Mouse (Mus musculus): ENCODE results near the gene Ptpa. TPM values are rescaled to one million over a fixed set of nuclear protein-coding genes. Genes with fewer than 3 reads are reported as not detected.
A peak's percentile ranks its signal among the peaks of the same experiment; 100 is the strongest.

Gene Ptpa
- total and polyA plus RNA-seq, 3 experiments: 111 to 194 (median 122) TPM

DNA sequence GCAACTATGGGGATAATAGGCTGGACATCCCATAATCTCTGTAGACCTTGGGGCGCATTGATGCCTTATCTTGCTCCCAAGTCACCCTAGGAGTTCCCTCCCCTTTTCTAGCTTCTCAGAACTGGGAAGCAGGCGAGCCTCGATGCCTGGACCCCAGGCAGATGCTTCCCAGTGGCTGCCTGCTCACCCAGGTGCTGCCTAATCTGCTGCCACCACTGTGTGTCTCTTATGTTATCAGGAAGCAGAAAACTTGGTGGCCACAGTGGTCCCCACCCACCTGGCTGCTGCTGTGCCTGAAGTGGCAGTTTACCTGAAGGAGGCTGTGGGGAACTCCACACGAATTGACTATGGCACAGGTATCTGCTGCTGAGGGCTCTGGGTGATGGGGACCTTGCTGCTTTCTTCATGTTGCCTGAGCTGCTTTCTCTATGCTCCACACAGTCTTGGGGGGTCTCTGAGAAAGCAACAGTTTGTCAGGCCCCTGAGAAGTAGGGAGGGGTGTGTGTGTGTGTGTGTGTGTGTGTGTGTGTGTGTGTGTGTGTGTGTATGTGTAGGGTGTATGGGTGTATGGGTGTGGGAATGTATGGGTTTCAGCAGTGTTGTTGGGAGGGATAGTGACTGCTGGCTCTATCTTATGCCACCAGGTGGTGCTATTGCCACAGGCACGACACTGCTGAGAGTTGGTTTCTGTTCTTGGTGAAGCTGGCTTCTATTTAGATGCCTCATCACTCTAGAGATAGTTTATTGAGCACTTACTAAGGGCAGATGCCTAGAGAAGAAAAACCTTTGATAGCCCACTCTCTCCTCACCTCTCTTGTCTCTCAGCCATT lies 19.7 kb downstream of the Ptpa start:
- DNase-seq (ENCODE audit: extremely low read depth): peak; percentile 65
- TF ChIP-seq PAX5 (IDR thresholded peaks at IDR 0.05; ENCODE audit: low read length) (no peak), IRF4 (IDR thresholded peaks at IDR 0.05; ENCODE audit: low read depth, low read length) (peak; percentile 49; the same call in 1 of the 2 replicates), SMC3 (IDR thresholded peaks at IDR 0.05; ENCODE audit: low read depth, low read length) (peak; percentile 92), MEF2A (IDR thresholded peaks at IDR 0.05; ENCODE audit: borderline replicate concordance, low read depth, low read length) (no peak), RAD21 (IDR thresholded peaks at IDR 0.05; ENCODE audit: low read depth, low read length) (peak; percentile 96), CHD1 (IDR thresholded peaks at IDR 0.05; ENCODE audit: low read depth, low read length) (no peak), MYC (IDR thresholded peaks at IDR 0.05; ENCODE audit: low read depth, low read length) (no peak), ETS1 (conservative IDR thresholded peaks at IDR 0.05; ENCODE audit: low read depth, low read length) (no peak), CTCF (conservative IDR thresholded peaks at IDR 0.05 in 1 of 2, IDR thresholded peaks at IDR 0.05 in 1 of 2; ENCODE audit: low read depth in 2 of 2, low read length in 2 of 2) (peak; percentile 89 to 94), ELF1 (IDR thresholded peaks at IDR 0.05; ENCODE audit: low read depth, low read length) (no peak), E2F4 (IDR thresholded peaks at IDR 0.05; ENCODE audit: insufficient replicate concordance, low read depth, low read length) (no peak), POLR2AphosphoS2 (IDR thresholded peaks at IDR 0.05; ENCODE audit: low read depth, low read length) (no peak), MXI1 (IDR thresholded peaks at IDR 0.05; ENCODE audit: low read depth, low read length) (no peak), ZC3H11A (IDR thresholded peaks at IDR 0.05; ENCODE audit: low read depth, low read length) (peak; percentile 60; the same call in 1 of the 2 replicates), CHD2 (IDR thresholded peaks at IDR 0.05; ENCODE audit: low read length) (no peak), MAX (IDR thresholded peaks at IDR 0.05; ENCODE audit: low read length) (no peak), SIN3A (IDR thresholded peaks at IDR 0.05; ENCODE audit: low read length) (no peak)
- Histone ChIP-seq H3K9me3 (replicated peaks; ENCODE audit: low read length) (no peaks in the 10 kb centered on the region), H3K27me3 (replicated peaks) (no peaks in the 10 kb centered on the region), H3K36me3 (replicated peaks in 1 of 2; ENCODE audit: control insufficient read depth in 1 of 2, insufficient read depth in 1 of 2, low read length in 1 of 2) (peaks cover 74 to 95% of the 10 kb centered on the region in 2 experiments), H3K9ac (ENCODE audit: insufficient read depth, low read depth) (no peak overlapping the region), H3K4me3 (replicated peaks in 1 of 3; ENCODE audit: low read depth in 2 of 3, low read length in 2 of 3, poor library complexity in 1 of 3) (no peak overlapping the region), H3K27ac (ENCODE audit: insufficient read depth, low read depth) (no peak overlapping the region), H3K4me2 (ENCODE audit: insufficient read depth, low read depth, poor library complexity, severe bottlenecking) (no peak overlapping the region), H3K4me1 (ENCODE audit: control insufficient read depth in 1 of 2, insufficient read depth in 2 of 2) (peaks cover 0 to 4% of the 10 kb centered on the region in 2 experiments; a peak in 2 of 4 replicates), H3K79me2 (replicated peaks; ENCODE audit: control insufficient read depth, extremely low read depth, insufficient read depth, poor library complexity, severe bottlenecking) (no peaks in the 10 kb centered on the region)
- dilution Hi-C loops (cut with MboI; ENCODE audit: extremely low pct_ligation_motif_present, extremely low pct_unique_long_range_greater_than_20kb, low sequenced_read_pairs): no loop called here
- in situ Hi-C loops (cut with MboI; ENCODE audit: low pct_ligation_motif_present, low pct_unique_long_range_greater_than_20kb, low sequenced_read_pairs): loop anchor here (5.0 to 10.0 kb wide), 3 partner anchors 37 to 499 kb away; partner anchors contain the start of gene Ier5l

DNA sequence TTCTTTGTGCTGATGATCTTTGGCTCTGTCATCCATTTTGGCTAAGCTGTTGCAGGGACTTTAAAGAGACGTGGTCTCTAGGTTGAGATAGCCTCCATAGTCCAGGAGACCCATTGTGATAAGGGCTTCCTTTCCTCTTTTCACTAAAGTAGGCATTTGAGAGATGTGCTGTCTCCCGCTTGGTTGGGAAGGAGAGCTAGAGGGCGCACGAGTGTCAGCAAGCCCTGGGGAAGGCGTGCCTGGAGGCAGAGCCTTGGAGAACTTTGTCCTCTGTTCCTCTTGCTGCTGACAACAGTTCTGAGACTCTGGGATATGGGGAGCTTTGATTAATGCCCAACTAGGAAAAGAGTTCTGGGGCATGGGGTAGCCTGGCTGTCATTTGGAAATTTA lies 20.3 kb downstream of the Ptpa start:
- Histone ChIP-seq H3K4me1 (ENCODE audit: control insufficient read depth in 1 of 2, insufficient read depth in 2 of 2) (peaks cover under 1 to 9% of the 10 kb centered on the region in 2 experiments), H3K4me2 (ENCODE audit: insufficient read depth, low read depth, poor library complexity, severe bottlenecking) (no peak overlapping the region), H3K9ac (ENCODE audit: insufficient read depth, low read depth) (no peak overlapping the region), H3K4me3 (replicated peaks in 1 of 3; ENCODE audit: low read depth in 2 of 3, low read length in 2 of 3, poor library complexity in 1 of 3) (no peak overlapping the region), H3K27me3 (replicated peaks) (no peaks in the 10 kb centered on the region), H3K79me2 (replicated peaks; ENCODE audit: control insufficient read depth, extremely low read depth, insufficient read depth, poor library complexity, severe bottlenecking) (no peaks in the 10 kb centered on the region), H3K36me3 (replicated peaks in 1 of 2; ENCODE audit: control insufficient read depth in 1 of 2, insufficient read depth in 1 of 2, low read length in 1 of 2) (peaks cover 68 to 93% of the 10 kb centered on the region in 2 experiments), H3K27ac (ENCODE audit: insufficient read depth, low read depth) (no peak overlapping the region), H3K9me3 (replicated peaks; ENCODE audit: low read length) (no peaks in the 10 kb centered on the region)
- in situ Hi-C loops (cut with MboI; ENCODE audit: low pct_ligation_motif_present, low pct_unique_long_range_greater_than_20kb, low sequenced_read_pairs) (loop anchor here (5.0 to 10.0 kb wide), 3 partner anchors 36 to 499 kb away; partner anchors contain the start of gene Ier5l), dilution Hi-C loops (cut with MboI; ENCODE audit: extremely low pct_ligation_motif_present, extremely low pct_unique_long_range_greater_than_20kb, low sequenced_read_pairs) (no loop called here)
- TF ChIP-seq GABPA (IDR thresholded peaks at IDR 0.05; ENCODE audit: insufficient replicate concordance, low read depth, low read length): no peak
- TF ChIP-seq TBP (conservative IDR thresholded peaks at IDR 0.05; ENCODE audit: low read depth, low read length): no peak
- no peak for TF ChIP-seq JUND (conservative IDR thresholded peaks at IDR 0.05; ENCODE audit: low read depth, low read length)
- TF ChIP-seq USF2 (conservative IDR thresholded peaks at IDR 0.05; ENCODE audit: low read depth, low read length): no peak
- peak; percentile 6 to 14; a peak in 3 of 4 replicates for TF ChIP-seq CTCF (conservative IDR thresholded peaks at IDR 0.05 in 1 of 2, IDR thresholded peaks at IDR 0.05 in 1 of 2; ENCODE audit: low read depth in 2 of 2, low read length in 2 of 2)
- no peak for TF ChIP-seq ZNF384 (IDR thresholded peaks at IDR 0.05; ENCODE audit: low read depth, low read length)
- DNase-seq (ENCODE audit: extremely low read depth): no peak

Data from CH12.LX (cell line).